Mouse (Mus musculus) forebrain, embryonic 12.5 days (tissue): ENCODE data around the gene Mrpl33. TPM values are rescaled to one million over a fixed set of nuclear protein-coding genes. Genes with fewer than 3 reads are reported as not detected.
"Not testable (repeated sequence)": the region's sequence is repeated elsewhere in the genome, so short reads cannot be mapped to it uniquely, and the experiment has no call there.

ENCODE experiments used
- ATAC-seq: fragments of 200-750 bp; cut with Nextera tagmentation; 2 replicates; pipeline ENCODE4 v1.8.0; 2017; ENCODE audit warnings: moderate TSS enrichment; ENCODE audit not compliant: low FRiP score
- H3K27ac ChIP-seq: fragments of 300-500 bp; sonication (generic); 2 replicates; pipeline ENCODE4 v1.5.1; 2016; ENCODE audit warnings: mild to moderate bottlenecking
- H3K27me3 ChIP-seq: fragments of 300-500 bp; sonication (generic); 2 replicates; pipeline ENCODE4 v1.6.1; 2016; ENCODE audit warnings: mild to moderate bottlenecking
- H3K36me3 ChIP-seq: fragments of 300-500 bp; sonication (generic); replicated peaks from 2 replicates; pipeline ENCODE4 v1.6.1; 2016; ENCODE audit warnings: mild to moderate bottlenecking
- H3K4me1 ChIP-seq: fragments of 300-500 bp; sonication (generic); 2 replicates; pipeline ENCODE4 v1.6.1; 2016
- H3K4me2 ChIP-seq: fragments of 300-500 bp; sonication (generic); 2 replicates; pipeline ENCODE4 v1.6.1; 2016; ENCODE audit warnings: mild to moderate bottlenecking, moderate library complexity
- H3K4me3 ChIP-seq: fragments of 300-500 bp; sonication (generic); replicated peaks from 2 replicates; pipeline ENCODE4 v1.5.1; 2016; ENCODE audit warnings: mild to moderate bottlenecking
- H3K9ac ChIP-seq: fragments of 300-500 bp; sonication (generic); 2 replicates; pipeline ENCODE4 v1.6.1; 2016; ENCODE audit warnings: mild to moderate bottlenecking
- H3K9me3 ChIP-seq: fragments of 300-500 bp; sonication (generic); 2 replicates; pipeline ENCODE4 v1.6.1; 2016
- WGBS: fragments of 180-500 bp; shearing (Covaris S2); methylation state at CpG from one replicate; pipeline ENCODE4 v1.1.7; 2016; 5-methylcytosine and 5-hydroxymethylcytosine counted together
- polyA plus RNA-seq: library from polyadenylated mRNA; unstranded; fragments of >200 nt; fragmentation: Nextera tagmentation; extraction: Ambion mirVana; gene quantifications from 2 replicates; pipeline ENCODE4 v1.2.1, GENCODE M21; 2016

Gene Mrpl33
- polyA plus RNA-seq, 1 experiment from 2014 or later = 231 TPM

DNA sequence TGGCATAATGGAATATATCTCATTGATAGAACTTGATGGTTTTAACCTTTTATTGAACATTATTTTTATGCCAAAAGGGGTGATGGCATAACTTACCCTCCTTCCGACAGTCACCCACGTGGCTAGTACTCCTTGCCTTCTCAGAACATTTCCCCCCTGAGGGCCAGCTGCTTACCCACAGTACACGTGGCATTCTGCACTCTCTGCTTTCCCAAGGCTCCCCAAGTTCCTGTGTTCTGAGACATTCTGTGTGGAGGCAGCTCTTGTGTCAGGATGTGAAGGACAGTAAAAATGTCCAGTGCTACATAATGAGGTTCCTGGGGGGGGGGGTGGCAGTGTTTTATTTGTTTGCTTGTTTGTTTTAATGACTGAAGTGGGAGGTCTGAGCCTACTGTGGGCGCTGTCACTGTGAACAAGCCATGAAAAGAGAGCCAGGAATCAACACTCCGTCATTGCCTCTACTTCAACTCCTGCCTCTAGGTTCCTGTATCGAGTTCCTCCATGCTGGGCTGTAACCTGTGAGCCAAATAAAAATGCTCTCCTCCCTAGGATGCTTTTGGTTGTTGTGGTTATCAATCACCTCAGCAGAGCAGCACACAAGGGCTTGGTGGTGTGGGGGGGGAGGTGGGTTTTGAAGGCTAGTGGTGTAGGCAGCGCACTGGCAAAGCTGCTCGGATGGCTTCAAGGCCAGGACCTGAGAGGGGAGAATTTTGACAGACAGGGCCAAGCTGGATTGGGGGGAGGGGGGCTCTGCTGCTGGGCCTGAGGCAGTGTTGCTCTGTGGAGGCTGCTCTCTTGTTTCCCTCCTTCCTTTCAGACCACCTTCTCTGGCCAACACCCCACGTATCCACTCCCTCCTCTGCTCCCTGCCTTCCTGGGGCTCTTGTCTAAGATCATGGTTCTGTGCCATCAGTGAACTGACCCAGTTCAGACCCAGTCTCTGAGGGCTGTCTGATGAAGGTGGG lies 31.1 kb downstream of the Mrpl33 start:
- WGBS = 76% methylated on average over 9 of the region's 9 CpGs
- ATAC-seq = no peak
- H3K9ac ChIP-seq = no peak overlapping the region
- H3K9me3 ChIP-seq = no peaks in the 10 kb centered on the region
- H3K4me3 ChIP-seq = no peak overlapping the region
- H3K27me3 ChIP-seq = no peaks in the 10 kb centered on the region
- H3K4me2 ChIP-seq = no peak overlapping the region
- H3K27ac ChIP-seq = no peak overlapping the region
- H3K4me1 ChIP-seq = no peaks in the 10 kb centered on the region
- no peaks in the 10 kb centered on the region for H3K36me3 ChIP-seq

DNA sequence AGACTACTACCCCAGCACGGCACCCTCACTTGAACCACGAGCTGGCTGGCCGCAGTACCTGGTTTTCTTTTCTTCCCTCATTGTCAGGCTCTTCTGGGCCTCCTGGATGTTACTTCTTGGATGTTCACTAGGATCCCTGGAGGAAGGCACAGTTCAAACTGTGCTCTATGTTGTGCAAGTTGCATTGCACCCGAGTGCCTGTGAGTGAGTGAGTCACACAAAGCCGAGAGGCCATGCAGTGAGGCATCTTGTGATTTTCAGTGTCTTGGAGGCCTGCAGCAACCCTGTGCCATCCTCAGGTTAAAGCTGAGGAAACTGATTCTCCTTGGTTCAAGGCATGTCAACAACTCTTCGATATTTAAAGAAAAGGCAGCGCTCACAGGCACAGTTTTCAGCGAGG lies 31.8 kb downstream of the Mrpl33 start:
- Histone ChIP-seq H3K27me3 (no peaks in the 10 kb centered on the region), H3K9me3 (no peaks in the 10 kb centered on the region), H3K4me2 (no peak overlapping the region), H3K4me3 (no peak overlapping the region), H3K9ac (no peak overlapping the region), H3K36me3 (no peaks in the 10 kb centered on the region), H3K27ac (no peak overlapping the region), H3K4me1 (no peaks in the 10 kb centered on the region)
- ATAC-seq = no peak
- 87% methylated on average over 8 of the region's 8 CpGs for WGBS

DNA sequence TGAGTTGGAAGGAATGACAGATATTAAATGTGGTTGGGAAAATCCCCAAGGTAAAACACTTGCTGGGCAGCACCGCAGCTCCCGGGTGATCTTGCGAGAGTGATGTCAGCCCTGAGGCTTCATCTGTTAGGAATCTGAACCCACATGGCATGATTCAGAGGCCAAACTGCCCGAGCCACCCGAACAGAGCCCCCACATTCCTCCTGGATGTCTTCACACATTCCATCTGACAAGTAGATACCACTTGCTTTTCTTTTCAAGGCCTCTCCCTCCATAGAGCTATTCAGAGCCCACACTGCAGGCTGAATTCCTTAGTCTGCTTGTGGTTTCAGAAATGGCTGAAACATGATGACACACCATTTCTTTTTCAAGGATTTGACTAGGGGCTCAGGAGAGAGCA lies 33.3 kb downstream of the Mrpl33 start:
- Histone ChIP-seq H3K9me3 (no peaks in the 10 kb centered on the region), H3K4me3 (no peak overlapping the region), H3K4me1 (no peaks in the 10 kb centered on the region), H3K27ac (0 out of 2 replicates have a peak overlapping the region, but pooled peaks have one; percentile 13), H3K9ac (no peak overlapping the region), H3K27me3 (no peaks in the 10 kb centered on the region), H3K4me2 (no peak overlapping the region), H3K36me3 (no peaks in the 10 kb centered on the region)
- ATAC-seq = no peak
- WGBS = 65% methylated on average over 5 of the region's 5 CpGs

DNA sequence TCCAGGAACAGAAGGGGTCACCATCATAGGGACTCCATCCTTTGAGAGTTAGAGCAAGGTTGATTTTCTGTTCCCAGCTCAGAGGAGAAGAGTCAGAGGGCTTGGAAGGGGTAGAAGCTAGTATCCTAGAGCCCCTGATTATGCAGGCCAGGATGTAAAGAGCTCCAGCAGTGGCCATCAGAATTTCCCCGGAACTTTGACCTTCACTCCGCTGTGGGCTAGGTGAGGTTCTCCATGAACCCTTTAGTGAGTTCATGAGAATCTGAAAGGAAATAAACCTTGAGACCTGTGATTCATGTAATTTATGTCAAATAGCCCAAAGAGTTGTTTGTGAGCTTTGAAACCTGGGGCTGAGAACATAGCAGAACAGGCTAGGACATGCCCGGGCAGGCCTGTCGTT lies 34.4 kb downstream of the Mrpl33 start:
- not testable (repeated sequence) for H3K9me3 ChIP-seq, H3K4me1 ChIP-seq, H3K36me3 ChIP-seq, H3K27me3 ChIP-seq, H3K4me2 ChIP-seq, ATAC-seq, H3K9ac ChIP-seq, H3K4me3 ChIP-seq, H3K27ac ChIP-seq
- WGBS = 95% methylated on average over 4 of the region's 4 CpGs

DNA sequence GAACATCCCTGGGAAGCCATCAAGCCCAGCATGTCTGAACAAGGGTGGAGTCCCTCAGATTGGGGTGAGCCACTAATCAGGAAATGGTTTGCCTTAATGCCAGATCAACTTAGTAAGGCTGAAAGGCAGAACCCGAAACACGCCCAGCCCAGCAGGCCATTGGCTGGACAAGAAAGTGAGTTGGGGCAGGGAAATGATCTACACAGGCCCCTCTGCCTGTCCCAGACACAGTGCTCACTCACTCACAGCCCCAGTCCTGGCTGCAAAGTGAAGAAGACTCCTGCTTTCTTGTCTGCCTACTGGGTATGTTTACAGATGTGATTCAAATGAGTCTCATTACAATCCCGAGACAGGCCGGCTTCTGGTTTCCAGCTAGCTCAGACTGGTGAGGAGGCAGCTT lies 37.4 kb downstream of the Mrpl33 start:
- Histone ChIP-seq H3K36me3 (no peaks in the 10 kb centered on the region), H3K27ac (no peak overlapping the region), H3K27me3 (no peaks in the 10 kb centered on the region), H3K4me2 (no peak overlapping the region), H3K9me3 (no peaks in the 10 kb centered on the region), H3K4me3 (no peak overlapping the region), H3K4me1 (peaks cover 17% of the 10 kb centered on the region), H3K9ac (no peak overlapping the region)
- ATAC-seq = no peak
- WGBS = 58% methylated on average over 4 of the region's 4 CpGs

DNA sequence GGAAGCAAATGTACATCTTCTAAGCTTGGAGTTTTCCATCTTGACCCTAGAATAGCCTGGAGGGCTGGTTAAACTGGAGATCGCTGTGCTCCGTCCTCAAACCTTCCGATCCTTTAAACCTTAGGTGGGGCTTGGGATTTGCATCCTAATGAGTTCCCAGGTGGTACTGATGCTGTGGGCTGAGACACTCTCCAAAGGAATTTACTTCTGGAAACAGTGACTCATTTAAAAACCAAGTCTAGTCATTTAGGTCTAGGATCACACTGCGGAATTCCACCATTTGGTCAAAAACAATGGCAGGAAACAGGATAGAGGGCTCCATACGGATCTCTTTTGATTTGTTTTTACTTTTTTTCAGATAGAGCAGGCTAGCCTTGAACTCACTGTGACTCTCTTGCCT lies 37.9 kb downstream of the Mrpl33 start:
- H3K9me3 ChIP-seq = no peaks in the 10 kb centered on the region
- ATAC-seq = no peak
- no peaks in the 10 kb centered on the region for H3K36me3 ChIP-seq
- no peaks in the 10 kb centered on the region for H3K27me3 ChIP-seq
- no peak overlapping the region for H3K9ac ChIP-seq
- H3K4me3 ChIP-seq = no peak overlapping the region
- no peak overlapping the region for H3K4me2 ChIP-seq
- no peak overlapping the region for H3K27ac ChIP-seq
- peaks cover 17% of the 10 kb centered on the region for H3K4me1 ChIP-seq
- WGBS = 37% methylated on average over 5 of the region's 5 CpGs

DNA sequence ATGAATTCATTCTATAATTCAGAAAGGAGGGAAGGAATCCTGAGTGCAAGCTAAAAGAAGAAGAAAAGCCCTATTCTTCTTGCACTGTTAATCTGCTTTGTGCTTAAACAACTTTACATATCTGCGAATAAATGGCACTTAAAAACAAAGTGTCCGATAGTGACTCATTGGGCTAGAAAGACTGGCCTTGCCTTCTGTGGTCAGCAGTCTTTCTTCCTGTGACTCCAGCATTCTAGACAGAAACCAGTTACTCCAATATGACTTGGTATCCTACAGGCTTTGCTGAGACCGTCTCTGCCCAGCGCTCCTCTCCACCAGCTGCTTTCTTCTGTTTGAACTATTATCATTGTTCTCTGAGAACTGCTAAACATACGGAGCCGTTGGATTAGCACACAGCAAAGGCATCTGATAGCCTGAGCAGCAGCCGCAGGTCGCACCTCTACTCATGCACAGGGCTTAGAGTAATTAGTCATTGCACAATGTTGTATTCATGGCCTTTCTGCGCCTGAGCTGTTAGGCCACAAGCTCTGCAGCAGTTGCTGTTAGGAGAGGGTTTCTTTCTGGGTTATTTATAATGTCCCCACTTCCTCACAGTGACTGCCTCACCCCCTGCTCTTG lies 40.0 kb downstream of the Mrpl33 start:
- no peaks in the 10 kb centered on the region for H3K27me3 ChIP-seq
- H3K4me3 ChIP-seq = no peak overlapping the region
- no peaks in the 10 kb centered on the region for H3K9me3 ChIP-seq
- H3K36me3 ChIP-seq = no peaks in the 10 kb centered on the region
- H3K4me2 ChIP-seq = no peak overlapping the region
- no peak overlapping the region for H3K27ac ChIP-seq
- ATAC-seq = no peak
- 30% methylated on average over 9 of the region's 9 CpGs for WGBS
- H3K9ac ChIP-seq = no peak overlapping the region
- peaks cover 17% of the 10 kb centered on the region for H3K4me1 ChIP-seq

DNA sequence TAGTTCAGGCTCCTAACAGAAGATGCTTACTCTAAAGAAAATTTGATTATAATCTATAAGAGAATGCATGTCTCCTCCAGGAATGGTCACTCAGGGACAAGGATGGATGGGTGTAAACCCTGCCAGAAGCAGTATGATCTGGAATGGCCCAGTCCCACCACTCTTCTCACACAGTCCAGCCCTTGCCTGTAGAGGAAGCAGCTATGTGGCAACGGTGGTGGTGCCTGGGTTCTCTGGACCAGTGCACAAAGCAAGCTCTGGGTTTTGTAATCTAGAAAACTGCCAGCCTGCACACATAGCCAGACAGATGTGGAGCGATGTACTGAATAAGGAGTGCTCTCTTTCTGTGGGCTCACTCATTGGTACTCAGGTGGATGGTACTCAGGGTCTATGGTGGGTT lies 43.8 kb downstream of the Mrpl33 start:
- Histone ChIP-seq H3K9me3 (no peaks in the 10 kb centered on the region), H3K4me2 (no peak overlapping the region), H3K27ac (no peak overlapping the region), H3K36me3 (0 out of 2 replicates have a peak, but pooled peaks cover 4% of the 10 kb centered on the region), H3K4me3 (no peak overlapping the region), H3K27me3 (no peaks in the 10 kb centered on the region), H3K9ac (no peak overlapping the region), H3K4me1 (peaks cover 17% of the 10 kb centered on the region)
- 87% methylated on average over 2 of the region's 2 CpGs for WGBS
- no peak for ATAC-seq

DNA sequence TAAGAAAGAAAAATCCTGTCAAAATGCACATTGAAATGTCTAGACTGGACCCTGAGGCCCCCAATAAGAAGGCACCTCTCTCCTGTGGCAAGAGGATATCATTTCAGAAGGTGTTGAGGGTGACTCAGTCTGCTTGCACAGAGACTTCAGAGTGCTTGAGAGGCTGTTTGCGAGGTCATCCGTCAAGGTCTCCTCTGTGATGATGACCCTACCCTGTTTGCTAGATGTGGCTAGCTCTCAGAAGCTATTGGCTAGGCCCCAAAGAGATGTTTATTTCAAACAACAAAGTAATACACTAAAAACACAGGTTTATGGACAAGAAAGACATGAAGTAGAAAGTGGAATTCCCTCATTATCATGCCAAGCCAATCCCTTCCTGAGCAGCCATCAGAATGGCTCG lies 45.6 kb downstream of the Mrpl33 start:
- Histone ChIP-seq H3K4me3 (no peak overlapping the region), H3K4me2 (no peak overlapping the region), H3K27me3 (no peaks in the 10 kb centered on the region), H3K9ac (no peak overlapping the region), H3K27ac (no peak overlapping the region), H3K9me3 (no peaks in the 10 kb centered on the region), H3K4me1 (no peaks in the 10 kb centered on the region), H3K36me3 (0 out of 2 replicates have a peak, but pooled peaks cover 4% of the 10 kb centered on the region)
- ATAC-seq = no peak
- WGBS = 92% methylated on average over 3 of the region's 3 CpGs

DNA sequence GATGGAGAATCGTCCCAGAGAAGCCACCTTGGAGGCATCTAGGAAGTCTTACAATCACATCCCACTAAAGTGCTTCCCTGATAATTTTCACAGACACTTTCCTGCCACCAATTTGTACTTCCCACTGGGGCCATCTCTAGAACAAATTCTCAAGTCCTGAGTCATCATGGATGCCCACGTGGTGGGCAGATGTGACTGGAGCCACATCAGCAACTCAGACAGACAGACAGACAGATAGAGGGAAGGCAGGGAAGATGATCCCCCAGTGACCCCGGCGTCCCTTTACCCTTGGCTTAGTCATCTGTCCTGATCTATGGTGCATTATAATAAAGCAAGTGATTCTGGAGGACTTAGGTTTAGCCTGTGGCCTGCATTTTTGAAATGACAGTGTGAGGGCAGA lies 47.5 kb downstream of the Mrpl33 start:
- Histone ChIP-seq H3K4me2 (no peak overlapping the region), H3K27ac (no peak overlapping the region), H3K9ac (no peak overlapping the region), H3K9me3 (no peaks in the 10 kb centered on the region), H3K36me3 (0 out of 2 replicates have a peak, but pooled peaks cover 4% of the 10 kb centered on the region), H3K4me1 (no peaks in the 10 kb centered on the region), H3K27me3 (no peaks in the 10 kb centered on the region), H3K4me3 (no peak overlapping the region)
- no peak for ATAC-seq
- WGBS = 84% methylated on average over 4 of the region's 4 CpGs

DNA sequence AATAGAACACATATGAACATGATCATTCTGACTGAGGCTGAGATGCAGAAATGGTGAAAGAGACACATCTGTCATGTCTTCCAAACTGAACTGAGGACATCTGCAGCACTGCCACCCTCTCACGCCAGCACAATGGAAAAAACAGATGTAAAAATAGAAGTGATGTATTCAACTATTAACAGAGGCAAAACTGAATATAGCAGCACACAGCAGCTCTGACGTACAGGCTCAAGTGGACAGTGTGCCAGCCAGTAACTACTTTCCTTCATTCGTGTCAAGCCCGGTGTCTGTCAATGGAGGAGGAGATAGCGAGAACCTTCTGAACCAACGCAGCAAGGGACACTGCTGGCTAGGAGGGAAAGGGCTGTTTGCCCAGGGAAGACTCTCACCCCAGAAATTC lies 48.1 kb downstream of the Mrpl33 start:
- Histone ChIP-seq H3K27ac (no peak overlapping the region), H3K36me3 (0 out of 2 replicates have a peak, but pooled peaks cover 4% of the 10 kb centered on the region), H3K27me3 (no peaks in the 10 kb centered on the region), H3K4me1 (no peaks in the 10 kb centered on the region), H3K9ac (no peak overlapping the region), H3K4me3 (no peak overlapping the region), H3K9me3 (no peaks in the 10 kb centered on the region), H3K4me2 (no peak overlapping the region)
- no peak for ATAC-seq
- 89% methylated on average over 6 of the region's 6 CpGs for WGBS

DNA sequence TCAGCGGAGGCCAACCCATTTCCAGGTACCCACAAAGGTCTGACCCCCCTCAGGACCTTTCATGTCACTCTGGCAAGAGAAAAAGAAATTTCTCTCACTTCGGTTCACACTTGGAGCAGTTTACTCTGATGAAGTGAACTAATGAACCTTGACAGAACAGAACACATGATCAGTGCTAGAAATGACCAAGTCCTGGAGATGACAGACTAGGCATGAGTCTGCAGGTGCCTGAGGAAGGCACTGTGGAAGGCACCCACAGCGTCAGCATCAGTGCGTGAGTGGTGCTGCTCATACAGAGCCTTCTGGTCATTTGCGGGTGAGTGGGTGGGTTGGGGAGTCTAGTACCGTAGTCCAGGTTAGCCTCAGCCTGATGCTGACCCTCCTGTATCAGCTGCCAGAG lies 49.1 kb downstream of the Mrpl33 start:
- Histone ChIP-seq H3K9me3 (no peaks in the 10 kb centered on the region), H3K27ac (no peak overlapping the region), H3K36me3 (0 out of 2 replicates have a peak, but pooled peaks cover 4% of the 10 kb centered on the region), H3K4me2 (no peak overlapping the region), H3K9ac (no peak overlapping the region), H3K4me1 (no peaks in the 10 kb centered on the region), H3K27me3 (no peaks in the 10 kb centered on the region), H3K4me3 (no peak overlapping the region)
- WGBS = 89% methylated on average over 6 of the region's 6 CpGs
- no peak for ATAC-seq
